Mouse (Mus musculus) right cerebral cortex, postnatal 25 days (tissue): ENCODE measurements around the gene Nceh1.

ENCODE experiments used
- DNase-seq: peaks from one replicate; pipeline ENCODE4 v3.0.0; 2022

The Nceh1 gene

GRCm38 (mm10) chr3:27191856-27192255 lies 9.1 kb downstream of the Nceh1 start:
- no peak for DNase-seq

GRCm38 (mm10) chr3:27193844-27194317 lies 11.1 kb downstream of the Nceh1 start:
- no peak for DNase-seq

GRCm38 (mm10) chr3:27195153-27195552 lies 12.4 kb downstream of the Nceh1 start:
- no peak for DNase-seq

- DNase-seq, result no peak
Observed at GRCm38 (mm10) chr3:27195573-27196227, 12.9 kb downstream of the Nceh1 start.

GRCm38 (mm10) chr3:27196529-27196928 lies 13.8 kb downstream of the Nceh1 start:
- no peak for DNase-seq

GRCm38 (mm10) chr3:27197816-27198215 lies 15.1 kb downstream of the Nceh1 start:
- no peak for DNase-seq

- no peak for DNase-seq
Observed at GRCm38 (mm10) chr3:27199120-27199519, 16.4 kb downstream of the Nceh1 start.

- DNase-seq, result no peak
Observed at GRCm38 (mm10) chr3:27201728-27202411, 19.1 kb downstream of the Nceh1 start.

- DNase-seq, result no peak
Observed at GRCm38 (mm10) chr3:27205068-27205467, 22.3 kb downstream of the Nceh1 start.

- DNase-seq, result no peak
Observed at GRCm38 (mm10) chr3:27205514-27206220, 22.9 kb downstream of the Nceh1 start.

- DNase-seq, result no peak
Observed at GRCm38 (mm10) chr3:27206221-27206560, 23.4 kb downstream of the Nceh1 start.

GRCm38 (mm10) chr3:27206577-27206976 lies 23.8 kb downstream of the Nceh1 start:
- DNase-seq, result no peak

- peak; percentile 59 for DNase-seq
Observed at GRCm38 (mm10) chr3:27209707-27210106, 26.9 kb downstream of the Nceh1 start.

- DNase-seq, result no peak
Observed at GRCm38 (mm10) chr3:27210271-27210670, 27.5 kb downstream of the Nceh1 start.

- DNase-seq, result no peak
Observed at GRCm38 (mm10) chr3:27214016-27214816, 31.5 kb downstream of the Nceh1 start.

GRCm38 (mm10) chr3:27217331-27217730 lies 34.6 kb downstream of the Nceh1 start:
- DNase-seq, result no peak

- no peak for DNase-seq
Observed at GRCm38 (mm10) chr3:27218604-27219003, 35.8 kb downstream of the Nceh1 start.

GRCm38 (mm10) chr3:27222052-27222451 lies 39.3 kb downstream of the Nceh1 start:
- DNase-seq, result no peak

GRCm38 (mm10) chr3:27222488-27222887 lies 39.7 kb downstream of the Nceh1 start:
- no peak for DNase-seq

GRCm38 (mm10) chr3:27227629-27228453 lies 45.1 kb downstream of the Nceh1 start:
- DNase-seq, result no peak

GRCm38 (mm10) chr3:27228530-27229309 lies 46.0 kb downstream of the Nceh1 start:
- no peak for DNase-seq
